8 mouse cellular contexts compared by ENCODE assay signal in the genomic region with DNA sequence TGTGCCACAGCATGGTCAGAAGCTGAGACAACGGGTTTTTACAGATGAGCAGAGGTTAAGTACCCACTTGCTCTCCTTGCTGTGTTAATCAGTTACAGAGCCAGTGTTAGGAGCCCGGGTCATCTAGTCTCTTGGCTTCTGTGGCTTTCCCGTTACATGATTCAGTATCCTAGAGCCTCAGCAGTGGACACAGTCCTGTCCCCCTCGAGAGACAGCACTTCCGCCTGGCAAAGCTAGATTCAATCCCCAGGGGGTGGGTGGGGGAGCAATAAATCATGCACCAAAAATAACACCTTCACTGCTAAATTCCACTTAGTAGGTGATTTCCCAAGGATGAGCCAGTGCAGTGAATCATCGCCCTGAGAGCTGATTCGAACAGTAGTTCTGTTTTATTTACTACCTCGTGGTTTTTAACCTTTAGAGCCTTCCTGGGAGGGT. TPM values are rescaled to one million over a fixed set of nuclear protein-coding genes. Genes with fewer than 3 reads are reported as not detected.
DNase-seq lines count a peak whose midpoint lies in the region; ATAC-seq lines count a peak whose summit lies in the region.

No protein-coding gene starts in this region.

- H3K4me2 ChIP-seq in liver, embryonic 13.5 days, result peak overlapping the region; percentile 35
- no peak overlapping the region for H3K4me2 ChIP-seq in neural tube, embryonic 15.5 days
- H3K4me2 ChIP-seq in hindbrain, embryonic 13.5 days, result no peak overlapping the region

- 22% methylated on average over 8 of the region's 8 CpGs for WGBS in liver, embryonic 13.5 days (ENCODE audit: insufficient replicate concordance)
- 21% methylated on average over 8 of the region's 8 CpGs for WGBS in neural tube, embryonic 15.5 days
- 46% methylated on average over 8 of the region's 8 CpGs for WGBS in hindbrain, embryonic 13.5 days

- peak; percentile 52 for ATAC-seq in liver, embryonic 13.5 days (ENCODE audit: low read depth)
- no peak for ATAC-seq in neural tube, embryonic 15.5 days (ENCODE audit: low FRiP score)
- ATAC-seq in hindbrain, embryonic 13.5 days (ENCODE audit: low FRiP score), result no peak

- DNase-seq in B cell, adult 2 months, result peak; percentile 75 to 85
- DNase-seq in NIH3T3 (ENCODE audit: low read depth), result peak; percentile 55
- DNase-seq in heart, postnatal 10 days, result peak; percentile 46 to 56
- DNase-seq in liver, embryonic 13.5 days, result no peak
- DNase-seq in cerebellum, adult 9-11 months, result no peak
- no peak for DNase-seq in cerebellum, adult 9-10 months

- H3K4me3 ChIP-seq in liver, embryonic 13.5 days (replicated peaks), result no peak overlapping the region
- no peak overlapping the region for H3K4me3 ChIP-seq in neural tube, embryonic 15.5 days (replicated peaks)
- H3K4me3 ChIP-seq in hindbrain, embryonic 13.5 days, result no peak overlapping the region

- intact Hi-C loops in heart, postnatal 10 days (cut with DNase I), result no loop called here

- peak overlapping the region; percentile 82 for H3K27ac ChIP-seq in liver, embryonic 13.5 days
- H3K27ac ChIP-seq in neural tube, embryonic 15.5 days (replicated peaks), result no peak overlapping the region
- no peak overlapping the region for H3K27ac ChIP-seq in hindbrain, embryonic 13.5 days

- H3K4me1 ChIP-seq in liver, embryonic 13.5 days (replicated peaks), result peaks cover 50% of the 10 kb centered on the region
- peaks cover 5% of the 10 kb centered on the region for H3K4me1 ChIP-seq in neural tube, embryonic 15.5 days
- H3K4me1 ChIP-seq in hindbrain, embryonic 13.5 days (replicated peaks), result peaks cover 4% of the 10 kb centered on the region; the same call in 1 of the 2 replicates

- H3K27me3 ChIP-seq in liver, embryonic 13.5 days, result no peaks in the 10 kb centered on the region
- no peaks in the 10 kb centered on the region for H3K27me3 ChIP-seq in neural tube, embryonic 15.5 days (replicated peaks)
- no peaks in the 10 kb centered on the region for H3K27me3 ChIP-seq in hindbrain, embryonic 13.5 days

- no peaks in the 10 kb centered on the region for H3K9me3 ChIP-seq in liver, embryonic 13.5 days (replicated peaks)
- no peaks in the 10 kb centered on the region for H3K9me3 ChIP-seq in neural tube, embryonic 15.5 days (replicated peaks)
- no peaks in the 10 kb centered on the region for H3K9me3 ChIP-seq in hindbrain, embryonic 13.5 days

- H3K36me3 ChIP-seq in liver, embryonic 13.5 days, result no peaks in the 10 kb centered on the region
- H3K36me3 ChIP-seq in neural tube, embryonic 15.5 days, result no peaks in the 10 kb centered on the region
- H3K36me3 ChIP-seq in hindbrain, embryonic 13.5 days, result no peaks in the 10 kb centered on the region

- peak overlapping the region; percentile 37; the same call in 1 of the 2 replicates for H3K9ac ChIP-seq in liver, embryonic 13.5 days
- no peak overlapping the region for H3K9ac ChIP-seq in neural tube, embryonic 15.5 days (replicated peaks)
- no peak overlapping the region for H3K9ac ChIP-seq in hindbrain, embryonic 13.5 days

RNA-seq across cellular contexts. Expression of a gene that starts 42.0 kb away (rescaled TPM):
- 10 to 100 TPM; 20.8 to 21.4 TPM for total RNA-seq in heart, postnatal 10 days (2021)
- 13.8 and 17.3 TPM in 2 replicates for polyA plus RNA-seq in liver, embryonic 13.5 days (2015; fragmentation: Nextera tagmentation; extraction: Ambion mirVana)
- polyA plus RNA-seq in neural tube, embryonic 15.5 days (2015; fragmentation: Nextera tagmentation; extraction: Ambion mirVana), result 21.9 and 23.6 TPM in 2 replicates
- 29.3 and 32.1 TPM in 2 replicates for polyA plus RNA-seq in hindbrain, embryonic 13.5 days (2015; fragmentation: Nextera tagmentation; extraction: Ambion mirVana)

Comparison
In these comparisons a context has a peak if more than half of its experiments do, and no peak if none do; other contexts are left out.
1. DNase-seq: peak in B cell, adult 2 months (2 of 2), NIH3T3 (single experiment) and heart, postnatal 10 days (2 of 2); none in liver, embryonic 13.5 days (single experiment), cerebellum, adult 9-11 months (single experiment) and cerebellum, adult 9-10 months (single experiment).